Mouse (Mus musculus) inflammation-experienced regulatory T-cells (primary cell): ENCODE data around the gene 1810043G02Rik. TPM values are rescaled to one million over a fixed set of nuclear protein-coding genes. Genes with fewer than 3 reads are reported as not detected.

Experiments used
- polyA plus RNA-seq, 2 experiments: library from polyadenylated mRNA; unstranded; fragments of 100-300 nt; shearing (Covaris generic); gene quantifications; one replicate each; pipeline ENCODE4 v1.2.1; 2017

Gene 1810043G02Rik
- polyA plus RNA-seq = 10 to 100 TPM in 1 of 2 experiments, 1 to 10 TPM in 1; 7.9 to 10.6 TPM

DNA sequence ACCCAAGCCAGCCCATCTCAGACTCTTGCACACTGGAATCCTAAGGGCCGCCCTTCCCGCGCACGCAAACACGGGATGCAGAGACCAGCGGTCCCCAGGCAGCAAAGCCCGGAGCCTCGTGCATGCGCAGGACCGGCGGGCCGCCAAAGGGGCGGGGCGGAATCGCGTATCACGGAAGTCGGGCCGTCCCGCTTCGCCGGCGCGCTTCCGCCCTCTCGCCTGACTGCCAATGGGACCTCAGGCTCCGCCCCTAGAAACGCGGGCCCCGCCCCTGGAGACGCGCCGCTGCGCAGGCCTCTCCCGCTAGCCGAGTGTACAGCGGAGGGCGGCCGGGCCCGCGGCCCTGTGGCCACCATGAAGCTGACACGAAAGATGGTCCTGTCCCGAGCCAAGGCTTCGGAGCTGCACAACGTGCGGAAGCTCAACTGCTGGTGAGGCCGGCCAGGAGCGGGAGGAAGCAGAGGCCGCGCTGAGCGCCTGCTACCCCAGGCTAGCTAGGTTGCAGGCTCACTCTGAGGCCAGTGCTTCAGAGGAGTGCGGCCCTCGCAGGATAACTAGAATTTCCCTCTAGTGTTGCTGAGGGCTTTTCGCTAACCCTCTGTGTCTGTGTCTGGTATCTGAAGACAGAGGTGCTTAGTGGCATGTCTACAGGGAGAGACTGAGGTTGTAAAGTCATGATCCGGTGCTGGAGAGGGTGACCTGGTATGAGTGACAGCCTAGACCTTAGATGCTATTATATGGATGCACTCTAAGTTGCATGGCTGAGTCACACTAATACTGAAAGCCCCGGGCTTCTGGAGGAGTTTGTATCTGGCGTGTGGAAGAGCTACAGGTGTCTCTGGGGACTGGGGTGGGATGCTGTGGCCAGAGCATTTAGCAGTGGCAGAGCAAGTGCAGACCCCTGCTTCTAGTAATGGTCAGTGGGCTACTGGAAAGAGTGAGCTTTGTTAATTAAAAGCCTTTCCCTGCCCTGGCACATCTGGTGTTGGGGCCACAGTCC lies at the start of gene 1810043G02Rik:
1810043G02Rik (plus strand) TSS at position 174 of the 1,000 bp plus-strand sequence.

DNA sequence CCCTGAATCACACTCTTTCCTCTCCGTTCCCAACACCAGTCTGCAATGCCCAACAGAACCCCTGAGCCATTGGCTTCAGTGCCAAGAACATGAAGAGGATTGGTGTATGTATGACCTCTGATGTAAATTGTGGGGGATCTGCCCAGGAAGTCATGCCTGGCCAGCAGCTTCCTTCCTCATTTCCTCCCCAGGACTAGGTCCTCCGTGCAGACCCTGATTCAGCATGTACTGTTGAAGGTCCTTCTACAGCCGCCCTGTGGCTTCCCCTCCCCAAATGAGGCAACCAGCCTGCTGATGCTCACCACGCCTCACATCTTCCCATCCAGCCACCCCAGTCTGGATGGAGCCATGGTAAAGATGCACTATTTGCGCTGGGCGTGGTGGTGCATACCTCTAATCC lies 7.8 kb upstream of the 1810043G02Rik start, which contains the start of gene Trpm2:
Trpm2 (minus strand) TSS at position 83 of the 400 bp plus-strand sequence.

DNA sequence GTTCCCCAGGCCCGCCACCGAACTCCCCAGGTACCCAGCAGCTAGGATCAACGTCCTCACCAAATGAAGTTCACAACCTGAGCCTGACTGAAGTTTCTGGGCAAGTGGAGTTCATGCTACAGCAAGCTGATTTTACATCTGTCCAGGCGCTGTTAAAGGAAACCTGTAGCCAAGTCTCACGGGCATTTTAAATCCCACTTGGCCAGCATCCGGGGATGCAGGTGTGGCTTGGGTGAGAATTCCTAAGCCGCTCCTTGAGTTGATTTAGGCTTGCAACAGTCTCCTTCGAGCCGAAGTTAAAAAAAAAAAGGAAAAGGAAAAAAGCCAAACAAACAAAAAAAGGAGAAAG lies 31.6 kb downstream of the 1810043G02Rik start, which contains the start of gene Pfkl:
Pfkl (minus strand) TSS at position 139 of the 349 bp plus-strand sequence.

Other genes starting within 250 kb of the 1810043G02Rik start
- gene Gm18596, start 235.9 kb upstream of the 1810043G02Rik start, polyA plus RNA-seq = not detected
- gene Gm9736, start 227.2 kb upstream of the 1810043G02Rik start, polyA plus RNA-seq = under 1 TPM in 1 of 2 experiments, not detected in 1; 0.81 TPM
- gene Gm3233, start 218.8 kb upstream of the 1810043G02Rik start, polyA plus RNA-seq = not detected
- not detected for gene Gm3238, start 207.2 kb upstream of the 1810043G02Rik start, polyA plus RNA-seq
- gene Gm7138, start 201.6 kb upstream of the 1810043G02Rik start, polyA plus RNA-seq = not detected
- not detected for gene Gm3250, start 196.0 kb upstream of the 1810043G02Rik start, polyA plus RNA-seq
- gene Gm7137, start 190.3 kb upstream of the 1810043G02Rik start, polyA plus RNA-seq = 1 to 10 TPM in 1 of 2 experiments, not detected in 1; 1.3 TPM
- not detected for gene Gm9639, start 183.4 kb upstream of the 1810043G02Rik start, polyA plus RNA-seq
- not detected for gene Gm19668, start 179.4 kb upstream of the 1810043G02Rik start, polyA plus RNA-seq
- gene Gm9507, start 166.7 kb upstream of the 1810043G02Rik start, polyA plus RNA-seq = not detected
- gene Gm2696, start 163.8 kb upstream of the 1810043G02Rik start, polyA plus RNA-seq = not detected
- not detected for gene Krtap10-4, start 151.4 kb upstream of the 1810043G02Rik start, polyA plus RNA-seq
- under 1 TPM in 1 of 2 experiments, not detected in 1; 0.33 TPM for gene Krtap10-10, start 142.6 kb upstream of the 1810043G02Rik start, polyA plus RNA-seq
- not detected for gene Gm36176, start 131.7 kb upstream of the 1810043G02Rik start, polyA plus RNA-seq
- not detected for gene Gm10318, start 125.7 kb upstream of the 1810043G02Rik start, polyA plus RNA-seq
- not detected for gene Gm3285, start 116.5 kb upstream of the 1810043G02Rik start, polyA plus RNA-seq
- gene Lrrc3, start 76.0 kb upstream of the 1810043G02Rik start, polyA plus RNA-seq = 1 to 10 TPM in 1 of 2 experiments, under 1 TPM in 1; 0.13 to 2.1 TPM
- gene Trpm2, start 8.0 kb upstream of the 1810043G02Rik start, polyA plus RNA-seq = 1 to 10 TPM; 1.0 to 1.3 TPM
- gene Pfkl, start 31.6 kb downstream of the 1810043G02Rik start, polyA plus RNA-seq = 10 to 100 TPM; 62.7 to 87.7 TPM
- gene Dnmt3l, start 63.4 kb downstream of the 1810043G02Rik start, polyA plus RNA-seq = 1 to 10 TPM in 1 of 2 experiments, under 1 TPM in 1; 0.37 to 1.2 TPM
- 1 to 10 TPM in 1 of 2 experiments, not detected in 1; 1.2 TPM for gene Aire, start 65.1 kb downstream of the 1810043G02Rik start, polyA plus RNA-seq
- gene Icosl, start 90.8 kb downstream of the 1810043G02Rik start, polyA plus RNA-seq = 10 to 100 TPM in 1 of 2 experiments, 1 to 10 TPM in 1; 9.1 to 14.1 TPM
- 10 to 100 TPM; 70.2 to 76.7 TPM for gene D10Jhu81e, start 191.3 kb downstream of the 1810043G02Rik start, polyA plus RNA-seq
- 10 to 100 TPM; 25.8 to 32.1 TPM for gene Pwp2, start 206.6 kb downstream of the 1810043G02Rik start, polyA plus RNA-seq